Mouse (Mus musculus) bone marrow macrophage, adult 2 months (primary cell): ENCODE results near the gene Cdk1.

Experiments used
- CTCF ChIP-seq: IDR thresholded peaks from 2 replicates; pipeline ENCODE4 v1.5.1; 2012; ENCODE audit warnings: low read depth, mild to moderate bottlenecking, low read length, moderate library complexity
- POLR2A ChIP-seq: IDR thresholded peaks from 2 replicates; pipeline ENCODE4 v1.6.1; 2012; ENCODE audit warnings: mild to moderate bottlenecking, low read depth, low read length, borderline replicate concordance

GRCm38 (mm10) chr10:69305600-69305999 is 47.1 kb downstream of the Cdk1 start:
- TF ChIP-seq CTCF, result no peak
- TF ChIP-seq POLR2A, result no peak
